Mouse (Mus musculus) myocyte (in vitro differentiated cells): Measurements from ENCODE around the gene Pla2g6. TPM values are rescaled to one million over a fixed set of nuclear protein-coding genes. Genes with fewer than 3 reads are reported as not detected.

Experiments used
- H3K27me3 ChIP-seq: one replicate; pipeline ENCODE4 v1.6.1; 2011; ENCODE audit not compliant: control insufficient read depth, insufficient read depth, insufficient read length
- H3K36me3 ChIP-seq: one replicate; pipeline ENCODE4 v1.6.1; 2011; ENCODE audit not compliant: control insufficient read depth, insufficient read depth
- H3K4me2 ChIP-seq: one replicate; pipeline ENCODE4 v1.6.1; 2011; ENCODE audit warnings: low read depth, control low read depth
- H3K4me3 ChIP-seq: one replicate; pipeline ENCODE4 v1.5.1; 2011; ENCODE audit warnings: mild to moderate bottlenecking, control low read depth, moderate library complexity
- H3K79me2 ChIP-seq: one replicate; pipeline ENCODE4 v1.6.1; 2011; ENCODE audit not compliant: control insufficient read depth, insufficient read depth
- H3ac ChIP-seq: one replicate; pipeline ENCODE4 v1.6.1; 2011; ENCODE audit not compliant: control insufficient read depth, insufficient read length
- CEBPB ChIP-seq: IDR thresholded peaks from 2 replicates; pipeline ENCODE4 v1.6.1; 2011; ENCODE audit warnings: mild to moderate bottlenecking, moderate library complexity; ENCODE audit not compliant: poor library complexity, insufficient read depth, severe bottlenecking
- E2F4 ChIP-seq: IDR thresholded peaks from one replicate; pipeline ENCODE4 v1.6.1; 2011; ENCODE audit warnings: mild to moderate bottlenecking, control low read depth, moderate library complexity; ENCODE audit not compliant: insufficient read depth
- MAX ChIP-seq: IDR thresholded peaks from one replicate; pipeline ENCODE4 v1.6.1; 2011; ENCODE audit warnings: low read depth, mild to moderate bottlenecking, control low read depth
- MYOD1 ChIP-seq, 3 experiments: IDR thresholded peaks; one replicate each; pipeline ENCODE4 v1.6.1; 2011; ENCODE audit warnings: control low read depth in 2 of 3, low read depth in 2 of 3, mild to moderate bottlenecking in 2 of 3, moderate library complexity in 1 of 3; ENCODE audit not compliant: insufficient read length in 2 of 3, control insufficient read depth in 1 of 3
- MYOG ChIP-seq, 3 experiments: IDR thresholded peaks; one replicate each; pipeline ENCODE4 v1.6.1; 2011; ENCODE audit warnings: control low read depth in 2 of 3, low read depth in 2 of 3, mild to moderate bottlenecking in 2 of 3; ENCODE audit not compliant: insufficient read length in 2 of 3, control insufficient read depth in 1 of 3, insufficient read depth in 1 of 3
- POLR2A ChIP-seq: IDR thresholded peaks from one replicate; pipeline ENCODE4 v1.6.1; 2011; ENCODE audit warnings: low read depth, mild to moderate bottlenecking, control low read depth, moderate library complexity; ENCODE audit not compliant: insufficient read length
- POLR2AphosphoS2 ChIP-seq: IDR thresholded peaks from one replicate; pipeline ENCODE4 v1.6.1; 2011; ENCODE audit warnings: low read depth, control low read depth; ENCODE audit not compliant: insufficient read length
- REST ChIP-seq: IDR thresholded peaks from one replicate; pipeline ENCODE4 v1.6.1; 2011; ENCODE audit warnings: mild to moderate bottlenecking, control low read depth, moderate library complexity; ENCODE audit not compliant: insufficient read depth, insufficient read length
- SRF ChIP-seq: IDR thresholded peaks from one replicate; pipeline ENCODE4 v1.6.1; 2011; ENCODE audit warnings: low read depth; ENCODE audit not compliant: control insufficient read depth, insufficient read length
- TCF12 ChIP-seq: IDR thresholded peaks from one replicate; pipeline ENCODE4 v1.6.1; 2011; ENCODE audit warnings: mild to moderate bottlenecking, control low read depth; ENCODE audit not compliant: poor library complexity, insufficient read depth, severe bottlenecking
- TCF3 ChIP-seq: IDR thresholded peaks from one replicate; pipeline ENCODE4 v1.6.1; 2011; ENCODE audit warnings: low read depth, control low read depth; ENCODE audit not compliant: insufficient read length
- USF1 ChIP-seq: IDR thresholded peaks from one replicate; pipeline ENCODE4 v1.6.1; 2011; ENCODE audit warnings: low read depth, mild to moderate bottlenecking, control low read depth, moderate library complexity
- polyA plus RNA-seq: library from polyadenylated mRNA; unstranded; fragments of >200 nt; fragmentation: generic; extraction: Trizol; gene quantifications from one replicate; pipeline ENCODE4 v1.2.1, GENCODE M21; 2012; ENCODE audit warnings: missing spikeins

Pla2g6 gene
- polyA plus RNA-seq, 1 experiment = 36.3 TPM

DNA sequence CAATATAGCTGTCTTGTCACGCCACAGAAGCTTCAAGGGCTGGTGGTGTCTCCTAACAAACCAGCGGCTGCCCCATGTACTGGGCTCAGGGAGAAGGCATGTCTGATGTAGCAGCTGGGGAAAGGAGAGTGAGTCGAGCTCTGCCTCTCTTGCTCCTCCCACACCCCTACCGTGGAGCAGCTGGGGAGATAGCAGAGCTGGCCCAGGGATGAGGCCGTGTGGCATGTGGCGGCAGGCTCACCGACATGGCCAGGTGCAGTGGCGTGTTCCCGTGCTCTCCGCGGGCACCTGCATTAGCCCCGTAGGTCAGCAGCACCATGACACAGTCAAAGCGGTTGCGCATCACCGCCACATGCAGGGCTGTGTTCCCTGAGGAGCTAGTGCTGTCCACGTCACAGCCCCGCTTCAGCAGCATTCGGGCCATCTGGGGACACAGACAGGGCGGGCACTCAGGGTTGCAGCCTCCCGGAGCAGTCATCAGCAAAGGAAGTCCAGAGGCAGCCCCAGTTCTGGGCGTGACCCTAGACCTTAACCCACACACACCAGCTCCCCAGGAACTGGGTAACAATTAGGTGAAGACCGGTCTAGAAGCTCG is 22.1 kb downstream of the Pla2g6 start:
- TF ChIP-seq TCF3 (peak; percentile 38), USF1 (no peak), MAX (no peak), MYOD1 (IDR thresholded peaks at IDR 0.05; ENCODE audit: control insufficient read depth in 1 of 3, insufficient read length in 2 of 3, low read depth in 2 of 3) (peak in 2 of 3 experiments; percentile 72 to 88), POLR2AphosphoS2 (no peak), MYOG (IDR thresholded peaks at IDR 0.05; ENCODE audit: control insufficient read depth in 1 of 3, insufficient read depth in 1 of 3, insufficient read length in 2 of 3, low read depth in 2 of 3) (peak in 2 of 3 experiments; percentile 86 to 91), CEBPB (no peak), REST (no peak), TCF12 (no peak), POLR2A (no peak), SRF (no peak)
- H3ac ChIP-seq = no peak overlapping the region
- no peak overlapping the region for H3K4me3 ChIP-seq
- H3K36me3 ChIP-seq = peaks cover 9% of the 10 kb centered on the region
- H3K4me2 ChIP-seq = no peak overlapping the region
- H3K79me2 ChIP-seq = no peaks in the 10 kb centered on the region
- H3K27me3 ChIP-seq = no peaks in the 10 kb centered on the region

- Histone ChIP-seq H3K36me3 (peaks cover 9% of the 10 kb centered on the region), H3ac (no peak overlapping the region), H3K79me2 (no peaks in the 10 kb centered on the region), H3K4me2 (no peak overlapping the region), H3K27me3 (no peaks in the 10 kb centered on the region), H3K4me3 (no peak overlapping the region)
- TF ChIP-seq USF1 (no peak), POLR2AphosphoS2 (no peak), MYOG (IDR thresholded peaks at IDR 0.05; ENCODE audit: control insufficient read depth in 1 of 3, insufficient read depth in 1 of 3, insufficient read length in 2 of 3, low read depth in 2 of 3) (no peak), SRF (no peak), REST (no peak), E2F4 (no peak), TCF3 (no peak), CEBPB (no peak), TCF12 (no peak), MAX (no peak)
Observed at GRCm38 (mm10) chr15:79304832-79305231, 23.4 kb downstream of the Pla2g6 start.

DNA sequence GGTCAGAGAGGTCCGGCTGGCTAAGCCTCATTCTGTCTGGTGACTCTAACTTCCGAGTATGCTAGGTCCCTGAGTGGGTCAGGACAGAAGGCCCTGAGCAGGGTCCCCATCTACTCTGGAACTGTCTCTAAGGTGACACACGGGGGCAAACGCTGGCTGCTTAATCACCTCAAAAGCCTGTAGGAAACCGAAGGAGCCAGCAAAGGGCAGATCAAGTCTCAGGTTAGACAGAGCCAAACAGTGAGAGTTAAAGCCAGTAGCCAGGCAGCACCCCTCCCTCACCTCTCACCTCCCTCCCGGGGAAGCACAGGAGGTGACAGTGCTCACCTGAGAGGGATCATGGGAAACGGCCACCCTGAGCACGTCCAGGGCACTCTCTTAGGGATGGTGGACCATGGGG is 24.5 kb downstream of the Pla2g6 start:
- Histone ChIP-seq H3ac (no peak overlapping the region), H3K79me2 (no peaks in the 10 kb centered on the region), H3K27me3 (no peaks in the 10 kb centered on the region)

GRCm38 (mm10) chr15:79299563-79300155 is 28.5 kb downstream of the Pla2g6 start:
- TF ChIP-seq USF1 = peak; percentile 73
- TF ChIP-seq MYOD1 (IDR thresholded peaks at IDR 0.05; ENCODE audit: control insufficient read depth in 1 of 3, insufficient read length in 2 of 3, low read depth in 2 of 3) = no peak

More for the DNA sequence above, 24.5 kb downstream of the Pla2g6 start:
- Histone ChIP-seq H3K4me2 (no peak overlapping the region), H3K4me3 (no peak overlapping the region), H3K36me3 (peaks cover 9% of the 10 kb centered on the region)
- no peak for TF ChIP-seq POLR2AphosphoS2

DNA sequence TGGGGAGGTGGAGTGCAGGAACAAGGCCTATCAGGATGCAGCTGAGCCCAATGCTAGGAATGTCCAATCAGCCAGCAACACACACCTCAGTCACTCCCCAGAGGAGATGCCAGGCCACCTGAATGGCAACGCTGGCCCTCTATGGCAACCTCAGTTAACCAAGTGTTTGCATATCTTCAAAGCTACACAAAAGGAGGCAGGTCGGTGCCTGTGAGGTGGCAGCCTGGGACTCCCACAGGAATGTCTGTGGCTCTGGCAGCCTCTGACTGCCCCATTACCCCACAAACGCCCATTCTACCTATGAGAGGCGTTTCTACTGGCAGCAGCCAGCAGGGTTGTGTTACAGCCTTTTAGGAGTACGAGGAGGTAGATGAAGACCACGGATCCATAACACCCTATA is 29.6 kb downstream of the Pla2g6 start:
- Histone ChIP-seq H3ac (no peak overlapping the region), H3K4me3 (no peak overlapping the region), H3K36me3 (peaks cover under 1% of the 10 kb centered on the region), H3K79me2 (no peaks in the 10 kb centered on the region), H3K4me2 (no peak overlapping the region), H3K27me3 (no peaks in the 10 kb centered on the region)
- TF ChIP-seq E2F4 (no peak), POLR2A (no peak), USF1 (no peak), TCF3 (no peak), MYOD1 (IDR thresholded peaks at IDR 0.05; ENCODE audit: control insufficient read depth in 1 of 3, insufficient read length in 2 of 3, low read depth in 2 of 3) (no peak), CEBPB (no peak), POLR2AphosphoS2 (no peak), MYOG (IDR thresholded peaks at IDR 0.05; ENCODE audit: control insufficient read depth in 1 of 3, insufficient read depth in 1 of 3, insufficient read length in 2 of 3, low read depth in 2 of 3) (no peak), SRF (no peak), MAX (no peak), TCF12 (no peak), REST (no peak)

More at GRCm38 (mm10) chr15:79299563-79300155, 28.5 kb downstream of the Pla2g6 start:
- Histone ChIP-seq H3ac (no peak overlapping the region), H3K36me3 (peaks cover 9% of the 10 kb centered on the region), H3K79me2 (no peaks in the 10 kb centered on the region), H3K4me3 (no peak overlapping the region), H3K4me2 (peak overlapping the region; percentile 29), H3K27me3 (no peaks in the 10 kb centered on the region)
